Mouse (Mus musculus): Measurements from ENCODE around the gene Arhgef25.
A peak's percentile ranks its signal among the peaks of the same experiment; 100 is the strongest.

Arhgef25 gene

GRCm38 (mm10) chr10:127185506-127185905 is 4.4 kb downstream of the Arhgef25 start:
- no peak for DNase-seq (ENCODE audit: low spot score)

GRCm38 (mm10) chr10:127185101-127185500 is 4.8 kb downstream of the Arhgef25 start:
- DNase-seq (ENCODE audit: low spot score), result no peak

- DNase-seq (ENCODE audit: low spot score), result no peak
Measured at GRCm38 (mm10) chr10:127183759-127184158, 6.1 kb downstream of the Arhgef25 start.

GRCm38 (mm10) chr10:127182624-127183023 is 7.3 kb downstream of the Arhgef25 start:
- no peak for DNase-seq (ENCODE audit: low spot score)

GRCm38 (mm10) chr10:127181566-127181965 is 8.3 kb downstream of the Arhgef25 start:
- DNase-seq (ENCODE audit: low spot score), result no peak

GRCm38 (mm10) chr10:127180695-127181047 is 9.2 kb downstream of the Arhgef25 start:
- no peak for DNase-seq (ENCODE audit: low spot score)

GRCm38 (mm10) chr10:127179871-127180694 is 9.8 kb downstream of the Arhgef25 start, which contains the start of gene Slc26a10:
Gene Slc26a10 (minus strand): TSS chr10:127180645.
- DNase-seq (ENCODE audit: low spot score), result no peak

- no peak for DNase-seq (ENCODE audit: low spot score)
Measured at GRCm38 (mm10) chr10:127178286-127179027, 11.4 kb downstream of the Arhgef25 start.

GRCm38 (mm10) chr10:127177719-127178118 is 12.2 kb downstream of the Arhgef25 start:
- DNase-seq (ENCODE audit: low spot score), result no peak

GRCm38 (mm10) chr10:127177235-127177634 is 12.6 kb downstream of the Arhgef25 start:
- DNase-seq (ENCODE audit: low spot score), result no peak

- no peak for DNase-seq (ENCODE audit: low spot score)
Measured at GRCm38 (mm10) chr10:127176756-127177155, 13.1 kb downstream of the Arhgef25 start.

- no peak for DNase-seq (ENCODE audit: low spot score)
Measured at GRCm38 (mm10) chr10:127176228-127176627, 13.7 kb downstream of the Arhgef25 start.

- no peak for DNase-seq (ENCODE audit: low spot score)
Measured at GRCm38 (mm10) chr10:127174170-127174569, 15.7 kb downstream of the Arhgef25 start.

- DNase-seq (ENCODE audit: low spot score), result no peak
Measured at GRCm38 (mm10) chr10:127173148-127174065, 16.5 kb downstream of the Arhgef25 start.

GRCm38 (mm10) chr10:127171631-127172200 is 18.2 kb downstream of the Arhgef25 start:
- no peak for DNase-seq (ENCODE audit: low spot score)

GRCm38 (mm10) chr10:127170837-127171272 is 19.0 kb downstream of the Arhgef25 start:
- DNase-seq (ENCODE audit: low spot score), result peak; percentile 54

GRCm38 (mm10) chr10:127170002-127170401 is 19.9 kb downstream of the Arhgef25 start:
- no peak for DNase-seq (ENCODE audit: low spot score)

GRCm38 (mm10) chr10:127167614-127168192 is 22.2 kb downstream of the Arhgef25 start:
- DNase-seq (ENCODE audit: low spot score), result peak; percentile 85

- DNase-seq (ENCODE audit: low spot score), result no peak
Measured at GRCm38 (mm10) chr10:127166771-127167613, 22.9 kb downstream of the Arhgef25 start.

GRCm38 (mm10) chr10:127166404-127166715 is 23.5 kb downstream of the Arhgef25 start:
- DNase-seq (ENCODE audit: low spot score), result no peak

All from adipocyte (in vitro differentiated cells).